Mouse (Mus musculus) neural tube, embryonic 12.5 days (tissue): ENCODE data around the gene Lor. TPM values are rescaled to one million over a fixed set of nuclear protein-coding genes. Genes with fewer than 3 reads are reported as not detected.

ENCODE experiments used
- ATAC-seq: fragments of 200-750 bp; cut with Nextera tagmentation; 2 replicates; pipeline ENCODE4 v1.8.0; 2017; ENCODE audit warnings: low read depth, mild to moderate bottlenecking, moderate TSS enrichment, moderate library complexity; ENCODE audit not compliant: low FRiP score
- H3K27ac ChIP-seq: fragments of 300-500 bp; sonication (generic); 2 replicates; pipeline ENCODE4 v1.5.1; 2016
- H3K27me3 ChIP-seq: fragments of 300-500 bp; sonication (generic); replicated peaks from 2 replicates; pipeline ENCODE4 v1.6.1; 2016; ENCODE audit warnings: mild to moderate bottlenecking
- H3K36me3 ChIP-seq: fragments of 300-500 bp; sonication (generic); 2 replicates; pipeline ENCODE4 v1.6.1; 2016; ENCODE audit warnings: mild to moderate bottlenecking
- H3K4me1 ChIP-seq: fragments of 300-500 bp; sonication (generic); 2 replicates; pipeline ENCODE4 v1.6.1; 2016
- H3K4me2 ChIP-seq: fragments of 300-500 bp; sonication (generic); replicated peaks from 2 replicates; pipeline ENCODE4 v1.6.1; 2016; ENCODE audit warnings: mild to moderate bottlenecking
- H3K4me3 ChIP-seq: fragments of 300-500 bp; sonication (generic); 2 replicates; pipeline ENCODE4 v1.5.1; 2016
- H3K9ac ChIP-seq: fragments of 300-500 bp; sonication (generic); 2 replicates; pipeline ENCODE4 v1.6.1; 2016; ENCODE audit warnings: mild to moderate bottlenecking
- H3K9me3 ChIP-seq: fragments of 300-500 bp; sonication (generic); 2 replicates; pipeline ENCODE4 v1.6.1; 2016; ENCODE audit warnings: mild to moderate bottlenecking
- WGBS: fragments of 180-500 bp; shearing (Covaris S2); methylation state at CpG from one replicate; pipeline ENCODE4 v1.1.7; 2016; 5-methylcytosine and 5-hydroxymethylcytosine counted together
- polyA plus RNA-seq: library from polyadenylated mRNA; unstranded; fragments of >200 nt; fragmentation: Nextera tagmentation; extraction: Ambion mirVana; gene quantifications from 2 replicates; pipeline ENCODE4 v1.2.1, GENCODE M21; 2016

Gene Lor
- polyA plus RNA-seq, result 5.7 and 6.6 TPM in 2 replicates

- peaks cover 14% of the 10 kb centered on the region for H3K27me3 ChIP-seq
- H3K4me1 ChIP-seq, result no peaks in the 10 kb centered on the region
- no peak within 1 kb of the TSS for H3K27ac ChIP-seq
- no peak for ATAC-seq
- H3K9me3 ChIP-seq, result no peaks in the 10 kb centered on the region
- no peak within 1 kb of the TSS for H3K9ac ChIP-seq
- H3K4me3 ChIP-seq, result peak within 1 kb of the TSS; percentile 72
- H3K36me3 ChIP-seq, result no peaks in the 10 kb centered on the region
- 91% methylated on average over 2 of the region's 2 CpGs for WGBS
- peak within 1 kb of the TSS; percentile 87 for H3K4me2 ChIP-seq
Measured at GRCm38 (mm10) chr3:92083042-92083441, at the start of gene Lor. Lor (minus strand) TSS chr3:92083142.

- Histone ChIP-seq H3K4me1 (no peaks in the 10 kb centered on the region), H3K36me3 (no peaks in the 10 kb centered on the region), H3K27ac (no peak within 1 kb of the TSS), H3K9ac (no peak within 1 kb of the TSS), H3K9me3 (no peaks in the 10 kb centered on the region), H3K4me2 (no peak within 1 kb of the TSS), H3K27me3 (no peaks in the 10 kb centered on the region), H3K4me3 (no peak within 1 kb of the TSS)
- no peak for ATAC-seq
- WGBS, result 75% methylated on average over 5 of the region's 5 CpGs
Measured at GRCm38 (mm10) chr3:92123847-92124246, 40.9 kb upstream of the Lor start, which contains the start of gene Prr9. Prr9 (minus strand) TSS chr3:92123947.

GRCm38 (mm10) chr3:92120902-92121301 lies 38.0 kb upstream of the Lor start:
- no peak for ATAC-seq
- no peaks in the 10 kb centered on the region for H3K36me3 ChIP-seq
- no peak overlapping the region for H3K4me3 ChIP-seq
- H3K9ac ChIP-seq, result no peak overlapping the region
- no peaks in the 10 kb centered on the region for H3K9me3 ChIP-seq
- no peak overlapping the region for H3K4me2 ChIP-seq
- H3K4me1 ChIP-seq, result no peaks in the 10 kb centered on the region
- 89% methylated on average over 3 of the region's 3 CpGs for WGBS
- no peaks in the 10 kb centered on the region for H3K27me3 ChIP-seq
- H3K27ac ChIP-seq, result no peak overlapping the region

GRCm38 (mm10) chr3:92117930-92118329 lies 35.0 kb upstream of the Lor start:
- Histone ChIP-seq H3K36me3 (no peaks in the 10 kb centered on the region), H3K9me3 (no peaks in the 10 kb centered on the region), H3K4me2 (no peak overlapping the region), H3K4me1 (no peaks in the 10 kb centered on the region), H3K27me3 (no peaks in the 10 kb centered on the region), H3K9ac (no peak overlapping the region), H3K4me3 (no peak overlapping the region), H3K27ac (no peak overlapping the region)
- no peak for ATAC-seq
- 34% methylated on average over 3 of the region's 3 CpGs for WGBS

GRCm38 (mm10) chr3:92111526-92111925 lies 28.6 kb upstream of the Lor start:
- Histone ChIP-seq H3K27ac (no peak overlapping the region), H3K9me3 (no peaks in the 10 kb centered on the region), H3K36me3 (no peaks in the 10 kb centered on the region), H3K4me3 (no peak overlapping the region), H3K27me3 (no peaks in the 10 kb centered on the region), H3K9ac (no peak overlapping the region), H3K4me1 (no peaks in the 10 kb centered on the region), H3K4me2 (no peak overlapping the region)
- ATAC-seq, result no peak

GRCm38 (mm10) chr3:92110790-92111189 lies 27.8 kb upstream of the Lor start:
- H3K4me3 ChIP-seq, result no peak overlapping the region
- H3K9ac ChIP-seq, result no peak overlapping the region
- no peak overlapping the region for H3K27ac ChIP-seq
- H3K9me3 ChIP-seq, result no peaks in the 10 kb centered on the region
- no peak overlapping the region for H3K4me2 ChIP-seq
- no peak for ATAC-seq
- H3K36me3 ChIP-seq, result no peaks in the 10 kb centered on the region
- H3K4me1 ChIP-seq, result no peaks in the 10 kb centered on the region
- no peaks in the 10 kb centered on the region for H3K27me3 ChIP-seq

GRCm38 (mm10) chr3:92106582-92106981 lies 23.6 kb upstream of the Lor start:
- H3K4me2 ChIP-seq, result no peak overlapping the region
- H3K27me3 ChIP-seq, result no peaks in the 10 kb centered on the region
- no peak overlapping the region for H3K9ac ChIP-seq
- H3K27ac ChIP-seq, result no peak overlapping the region
- no peak for ATAC-seq
- WGBS, result 14% methylated on average over 6 of the region's 6 CpGs
- H3K4me3 ChIP-seq, result no peak overlapping the region
- no peaks in the 10 kb centered on the region for H3K4me1 ChIP-seq
- H3K9me3 ChIP-seq, result no peaks in the 10 kb centered on the region
- no peaks in the 10 kb centered on the region for H3K36me3 ChIP-seq

GRCm38 (mm10) chr3:92081285-92081931 lies 1.5 kb downstream of the Lor start:
- under 1% methylated on average over 71 of the region's 76 CpGs for WGBS
- Histone ChIP-seq H3K27me3 (peaks cover 14% of the 10 kb centered on the region), H3K4me2 (peak overlapping the region; percentile 87), H3K4me1 (no peaks in the 10 kb centered on the region), H3K36me3 (no peaks in the 10 kb centered on the region), H3K9ac (peak overlapping the region; percentile 70), H3K9me3 (no peaks in the 10 kb centered on the region), H3K27ac (peak overlapping the region; percentile 82), H3K4me3 (peak overlapping the region; percentile 72)
- ATAC-seq, result peak; percentile 76

GRCm38 (mm10) chr3:92080462-92081284 lies 2.3 kb downstream of the Lor start:
- WGBS, result under 1% methylated on average over 80 of the region's 82 CpGs
- peak; percentile 85 for ATAC-seq
- Histone ChIP-seq H3K4me3 (peak overlapping the region; percentile 72), H3K4me2 (peak overlapping the region; percentile 87), H3K36me3 (no peaks in the 10 kb centered on the region), H3K9me3 (no peaks in the 10 kb centered on the region), H3K4me1 (no peaks in the 10 kb centered on the region), H3K27me3 (peaks cover 14% of the 10 kb centered on the region), H3K27ac (peak overlapping the region; percentile 82), H3K9ac (peak overlapping the region; percentile 70)

- H3K9ac ChIP-seq, result no peak overlapping the region
- no peaks in the 10 kb centered on the region for H3K36me3 ChIP-seq
- H3K9me3 ChIP-seq, result no peaks in the 10 kb centered on the region
- no peaks in the 10 kb centered on the region for H3K4me1 ChIP-seq
- H3K27me3 ChIP-seq, result no peaks in the 10 kb centered on the region
- no peak overlapping the region for H3K4me3 ChIP-seq
- no peak overlapping the region for H3K4me2 ChIP-seq
- no peak overlapping the region for H3K27ac ChIP-seq
- no peak for ATAC-seq
- 49% methylated on average over 6 of the region's 6 CpGs for WGBS
Measured at GRCm38 (mm10) chr3:92050382-92051054, 32.4 kb downstream of the Lor start.

GRCm38 (mm10) chr3:92033892-92034291 lies 49.0 kb downstream of the Lor start:
- no peaks in the 10 kb centered on the region for H3K27me3 ChIP-seq
- H3K9me3 ChIP-seq, result no peaks in the 10 kb centered on the region
- H3K4me1 ChIP-seq, result no peaks in the 10 kb centered on the region
- H3K4me3 ChIP-seq, result no peak overlapping the region
- no peak overlapping the region for H3K27ac ChIP-seq
- no peak overlapping the region for H3K9ac ChIP-seq
- H3K4me2 ChIP-seq, result no peak overlapping the region
- no peaks in the 10 kb centered on the region for H3K36me3 ChIP-seq
- 63% methylated on average over 1 of the region's 1 CpGs for WGBS
- no peak for ATAC-seq

- no peak overlapping the region for H3K27ac ChIP-seq
- no peaks in the 10 kb centered on the region for H3K9me3 ChIP-seq
- H3K4me3 ChIP-seq, result no peak overlapping the region
- 55% methylated on average over 2 of the region's 2 CpGs for WGBS
- no peak for ATAC-seq
- H3K36me3 ChIP-seq, result no peaks in the 10 kb centered on the region
- no peak overlapping the region for H3K9ac ChIP-seq
- H3K4me1 ChIP-seq, result no peaks in the 10 kb centered on the region
- no peak overlapping the region for H3K4me2 ChIP-seq
- H3K27me3 ChIP-seq, result no peaks in the 10 kb centered on the region
Measured at GRCm38 (mm10) chr3:92033203-92033602, 49.7 kb downstream of the Lor start.
